Mouse (Mus musculus) layer of hippocampus, adult 2 months (tissue): ENCODE data around the gene Ldlrad3. TPM values are rescaled to one million over a fixed set of nuclear protein-coding genes. Genes with fewer than 3 reads are reported as not detected.
A peak's percentile ranks its signal among the peaks of the same experiment; 100 is the strongest.

ENCODE experiments used
- DNase-seq, 2 experiments: peaks; one replicate each; pipeline ENCODE4 v3.0.0; 2022; ENCODE audit warnings: low spot score in 2 of 2
- H3K27ac ChIP-seq: fragments of 200-600 bp; 2 replicates; pipeline ENCODE4 v1.8.1; 2022
- H3K4me3 ChIP-seq: fragments of 200-600 bp; 2 replicates; pipeline ENCODE4 v1.8.1; 2022; ENCODE audit warnings: mild to moderate bottlenecking
- CTCF ChIP-seq: fragments of 200-600 bp; conservative IDR thresholded peaks from 2 replicates; pipeline ENCODE4 v1.8.1; 2022; ENCODE audit warnings: antibody characterized with exemption, mild to moderate bottlenecking, moderate library complexity
- total RNA-seq, 2 experiments: library from RNA; stranded (reverse); gene quantifications; 2 replicates each; pipeline ENCODE4 v1.2.3; 2021

Gene Ldlrad3
- total RNA-seq, 2 experiments from 2014 or later = 9.3 to 11.2 TPM

DNA sequence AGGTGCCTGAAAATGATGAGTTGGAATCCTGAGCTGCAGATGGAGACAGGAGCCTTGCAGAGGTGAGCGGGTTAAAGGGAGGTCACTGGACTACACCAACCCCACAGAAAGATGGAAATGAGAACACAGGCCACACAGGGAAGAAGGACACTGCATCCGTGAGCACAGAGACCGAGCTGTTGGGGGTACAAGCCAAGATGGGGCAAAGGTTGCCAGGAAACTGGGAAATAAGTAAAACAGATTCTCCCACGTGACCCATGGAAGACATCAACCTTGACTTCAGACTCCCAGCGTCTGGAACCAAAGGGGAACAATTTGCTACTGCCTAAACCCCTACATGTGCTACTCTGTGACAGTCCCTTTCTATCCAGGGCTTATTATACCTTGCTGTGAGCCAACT is 33.3 kb downstream of the Ldlrad3 start:
- TF ChIP-seq CTCF = no peak
- no peak for DNase-seq
- no peak overlapping the region for H3K4me3 ChIP-seq
- H3K27ac ChIP-seq = no peak overlapping the region

DNA sequence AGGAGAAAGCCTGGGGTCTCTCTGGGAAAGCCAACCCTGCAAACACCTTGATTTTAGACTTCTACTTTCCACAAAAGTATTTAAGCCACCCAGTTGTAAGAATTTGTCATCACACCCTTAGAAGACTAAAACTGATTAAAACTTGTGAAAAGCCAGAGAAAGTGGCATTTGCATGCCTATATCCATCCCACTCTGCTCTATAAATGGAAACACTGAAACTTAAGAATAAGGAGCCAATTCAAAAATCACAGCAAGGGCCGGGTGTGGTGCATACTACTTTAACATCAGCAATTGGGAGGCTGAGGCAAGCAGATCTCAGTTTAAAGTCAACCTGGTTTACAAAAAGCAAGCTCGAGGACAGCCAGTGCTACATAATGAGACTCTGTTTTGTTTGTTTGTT is 37.1 kb downstream of the Ldlrad3 start:
- Histone ChIP-seq H3K27ac (no peak overlapping the region), H3K4me3 (no peak overlapping the region)
- TF ChIP-seq CTCF = no peak
- DNase-seq = no peak

- DNase-seq = no peak
These were observed 38.1 kb downstream of the Ldlrad3 start for GRCm38 (mm10) chr2:102148093-102148492.

GRCm38 (mm10) chr2:102147561-102147960 is 38.6 kb downstream of the Ldlrad3 start:
- DNase-seq = no peak
- no peak overlapping the region for H3K4me3 ChIP-seq
- no peak overlapping the region for H3K27ac ChIP-seq
- TF ChIP-seq CTCF = no peak

More at GRCm38 (mm10) chr2:102148093-102148492, 38.1 kb downstream of the Ldlrad3 start:
- no peak for TF ChIP-seq CTCF
- Histone ChIP-seq H3K4me3 (no peak overlapping the region), H3K27ac (no peak overlapping the region)

DNA sequence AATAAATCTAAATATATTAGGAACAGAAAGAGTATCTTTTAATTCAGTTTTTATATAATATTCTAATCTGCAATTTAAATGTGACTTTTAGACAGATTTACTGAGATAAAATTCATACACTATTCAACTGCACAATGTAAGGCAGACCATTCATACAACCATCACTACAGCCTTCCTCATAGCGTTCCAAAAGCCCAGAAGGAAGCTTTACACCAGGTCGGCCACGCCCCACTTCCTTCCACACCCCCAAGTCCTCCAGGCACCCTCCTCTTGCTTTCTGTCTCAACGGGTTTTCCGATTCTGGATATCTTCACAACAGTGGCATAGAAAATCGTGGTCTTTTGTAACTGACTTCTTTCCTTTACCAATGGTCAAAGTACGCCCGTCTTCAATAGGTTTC is 39.8 kb downstream of the Ldlrad3 start:
- no peak for TF ChIP-seq CTCF
- no peak for DNase-seq
- no peak overlapping the region for H3K4me3 ChIP-seq
- no peak overlapping the region for H3K27ac ChIP-seq

DNA sequence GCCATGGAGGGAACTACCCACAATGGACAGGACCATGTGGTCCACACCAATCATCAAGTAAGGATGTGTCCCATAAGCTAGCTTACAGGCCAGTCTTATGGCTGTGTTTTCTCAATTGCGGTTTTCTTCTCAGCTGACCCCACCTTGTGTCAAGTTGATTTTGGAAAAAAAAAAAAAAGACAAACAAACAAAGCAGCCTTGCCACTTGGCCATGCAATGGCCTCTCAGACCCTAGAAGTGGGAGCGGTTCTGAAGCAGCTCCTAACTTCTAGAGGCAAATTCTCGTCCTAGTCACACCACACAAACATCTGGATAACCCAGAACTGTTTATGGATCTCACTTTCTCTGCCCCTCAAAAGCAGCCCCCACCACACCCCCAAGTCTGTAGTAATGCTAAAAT is 41.1 kb downstream of the Ldlrad3 start:
- DNase-seq = no peak
- no peak overlapping the region for H3K27ac ChIP-seq
- TF ChIP-seq CTCF = no peak
- no peak overlapping the region for H3K4me3 ChIP-seq

GRCm38 (mm10) chr2:102144311-102144710 is 41.9 kb downstream of the Ldlrad3 start:
- Histone ChIP-seq H3K27ac (peak overlapping the region; percentile 36; the same call in 1 of the 2 replicates), H3K4me3 (no peak overlapping the region)
- no peak for DNase-seq
- TF ChIP-seq CTCF = no peak

DNA sequence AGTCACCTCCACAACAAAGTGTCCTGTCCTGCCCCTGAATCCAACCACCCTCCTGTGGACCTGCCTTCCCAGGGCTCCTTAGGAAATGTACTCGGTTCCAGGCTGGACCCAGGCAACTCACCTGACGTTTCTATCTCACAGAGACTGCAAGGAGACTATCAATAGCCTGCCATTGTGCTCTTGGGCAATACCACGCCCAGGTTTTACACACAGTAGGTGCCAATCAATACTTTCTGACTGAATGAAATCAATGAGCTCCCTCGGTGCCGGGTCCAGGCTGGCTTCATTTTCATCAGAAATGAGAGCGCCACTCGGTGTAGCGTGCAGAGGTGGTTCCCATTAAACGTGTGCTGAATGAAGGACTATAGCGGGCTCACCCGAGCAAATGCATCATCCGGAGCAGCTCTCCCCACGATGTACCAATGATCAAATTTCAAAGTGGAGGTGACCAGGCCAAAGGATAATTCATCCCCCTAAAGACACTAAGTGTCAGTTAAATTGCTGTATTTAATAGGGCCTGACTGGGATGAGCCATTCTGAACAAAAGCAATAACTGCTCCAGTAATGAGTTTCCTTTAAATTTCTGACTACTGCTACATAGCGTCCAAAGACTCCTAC is 43.4 kb downstream of the Ldlrad3 start:
- TF ChIP-seq CTCF = no peak
- DNase-seq = no peak
- H3K4me3 ChIP-seq = no peak overlapping the region
- peak overlapping the region; percentile 43; the same call in 1 of the 2 replicates for H3K27ac ChIP-seq

GRCm38 (mm10) chr2:102142197-102142623 is 44.0 kb downstream of the Ldlrad3 start:
- Histone ChIP-seq H3K4me3 (no peak overlapping the region), H3K27ac (peak overlapping the region; percentile 43)
- TF ChIP-seq CTCF = no peak
- no peak for DNase-seq

GRCm38 (mm10) chr2:102141199-102141598 is 45.0 kb downstream of the Ldlrad3 start:
- no peak overlapping the region for H3K27ac ChIP-seq
- no peak for DNase-seq
- H3K4me3 ChIP-seq = no peak overlapping the region
- no peak for TF ChIP-seq CTCF

- TF ChIP-seq CTCF = no peak
- peak overlapping the region; percentile 29; the same call in 1 of the 2 replicates for H3K27ac ChIP-seq
- no peak for DNase-seq
These were observed 48.3 kb downstream of the Ldlrad3 start for GRCm38 (mm10) chr2:102137922-102138321.

GRCm38 (mm10) chr2:102136184-102136583 is 50.0 kb downstream of the Ldlrad3 start:
- no peak for TF ChIP-seq CTCF
- Histone ChIP-seq H3K4me3 (no peak overlapping the region), H3K27ac (no peak overlapping the region)
- DNase-seq = no peak

More at GRCm38 (mm10) chr2:102137922-102138321, 48.3 kb downstream of the Ldlrad3 start:
- H3K4me3 ChIP-seq = no peak overlapping the region

GRCm38 (mm10) chr2:102134510-102135262 is 51.5 kb downstream of the Ldlrad3 start:
- peak overlapping the region; percentile 85 for H3K27ac ChIP-seq

More at GRCm38 (mm10) chr2:102134510-102135262, 51.5 kb downstream of the Ldlrad3 start:
- DNase-seq = peak; percentile 87 to 90
- peak overlapping the region; percentile 14; the same call in 1 of the 2 replicates for H3K4me3 ChIP-seq
- 0 out of 2 replicates have a peak, but pooled peaks have one; percentile 11 for TF ChIP-seq CTCF
